Mouse (Mus musculus) bone marrow, adult 2 months (tissue): ENCODE measurements around the gene Sspn. TPM values are rescaled to one million over a fixed set of nuclear protein-coding genes. Genes with fewer than 3 reads are reported as not detected.

Experiments
- H3K27ac ChIP-seq: fragments of 200-500 bp; 2 replicates; pipeline ENCODE4 v1.5.1; 2012; ENCODE audit warnings: low read depth, mild to moderate bottlenecking, control low read depth, inconsistent platforms, low read length; ENCODE audit not compliant: control insufficient read depth, poor library complexity, insufficient read depth
- H3K4me1 ChIP-seq: fragments of 200-500 bp; 2 replicates; pipeline ENCODE4 v1.6.1; 2011; ENCODE audit warnings: low read length; ENCODE audit not compliant: control insufficient read depth, insufficient read depth
- H3K4me3 ChIP-seq: fragments of 200-500 bp; replicated peaks from 2 replicates; pipeline ENCODE3; 2011; ENCODE audit warnings: mild to moderate bottlenecking, low read depth, low read length, control low read depth; ENCODE audit not compliant: control insufficient read depth
- CTCF ChIP-seq: fragments of 200-500 bp; IDR thresholded peaks from 2 replicates; pipeline ENCODE4 v1.5.1; 2011; ENCODE audit warnings: low read length, control low read depth; ENCODE audit not compliant: control insufficient read depth, insufficient read depth
- POLR2A ChIP-seq: fragments of 200-500 bp; IDR thresholded peaks from 2 replicates; pipeline ENCODE4 v1.6.1; 2011; ENCODE audit warnings: low read depth, mild to moderate bottlenecking, control low read depth, low read length, borderline replicate concordance; ENCODE audit not compliant: control insufficient read depth
- WGBS: fragments of 180-500 bp; shearing (Covaris S2); methylation state at CpG from one replicate; pipeline ENCODE4 v1.1.7; 2018; 5-methylcytosine and 5-hydroxymethylcytosine counted together
- polyA plus RNA-seq: library from polyadenylated mRNA; stranded (reverse); fragments of >200 nt; gene quantifications from 2 replicates; pipeline ENCODE4 v1.2.4, GENCODE M21; 2011; ENCODE audit warnings: low replicate concordance; ENCODE audit not compliant: missing spikeins, insufficient read depth, insufficient read length

Gene Sspn
- polyA plus RNA-seq, 1 experiment, result 2.0 TPM

GRCm38 (mm10) chr6:145893366-145894021 is 37.9 kb upstream of the Sspn start:
- Histone ChIP-seq H3K4me1 (peaks cover 4% of the 10 kb centered on the region), H3K4me3 (no peak overlapping the region), H3K27ac (peak overlapping the region; percentile 85)
- no peak for TF ChIP-seq CTCF
- no peak for TF ChIP-seq POLR2A
- WGBS, result 40% methylated on average over 13 of the region's 13 CpGs

GRCm38 (mm10) chr6:145894669-145895342 is 36.6 kb upstream of the Sspn start:
- no peak for TF ChIP-seq CTCF
- TF ChIP-seq POLR2A, result no peak
- peak overlapping the region; percentile 56; the same call in 1 of the 2 replicates for H3K27ac ChIP-seq
- 30% methylated on average over 8 of the region's 8 CpGs for WGBS

GRCm38 (mm10) chr6:145904169-145904568 is 27.3 kb upstream of the Sspn start:
- TF ChIP-seq POLR2A, result no peak
- no peak for TF ChIP-seq CTCF

More at GRCm38 (mm10) chr6:145894669-145895342, 36.6 kb upstream of the Sspn start:
- H3K4me3 ChIP-seq, result no peak overlapping the region
- peaks cover 4% of the 10 kb centered on the region for H3K4me1 ChIP-seq

GRCm38 (mm10) chr6:145904616-145905015 is 26.8 kb upstream of the Sspn start:
- H3K27ac ChIP-seq, result no peak overlapping the region
- H3K4me3 ChIP-seq, result no peak overlapping the region
- no peaks in the 10 kb centered on the region; the same call in 1 of the 2 replicates for H3K4me1 ChIP-seq
- WGBS, result 76% methylated on average over 5 of the region's 5 CpGs
- TF ChIP-seq POLR2A (no peak), CTCF (no peak)

More at GRCm38 (mm10) chr6:145904169-145904568, 27.3 kb upstream of the Sspn start:
- no peak overlapping the region for H3K27ac ChIP-seq
- H3K4me1 ChIP-seq, result no peaks in the 10 kb centered on the region; the same call in 1 of the 2 replicates
- 84% methylated on average over 5 of the region's 5 CpGs for WGBS
- no peak overlapping the region for H3K4me3 ChIP-seq

- TF ChIP-seq POLR2A (no peak), CTCF (no peak)
- no peaks in the 10 kb centered on the region; the same call in 1 of the 2 replicates for H3K4me1 ChIP-seq
- 73% methylated on average over 7 of the region's 7 CpGs for WGBS
- no peak overlapping the region for H3K4me3 ChIP-seq
- H3K27ac ChIP-seq, result no peak overlapping the region
Observed at GRCm38 (mm10) chr6:145906096-145906890, 25.1 kb upstream of the Sspn start.

GRCm38 (mm10) chr6:145909943-145910342 is 21.5 kb upstream of the Sspn start:
- Histone ChIP-seq H3K4me3 (no peak overlapping the region), H3K27ac (no peak overlapping the region), H3K4me1 (no peaks in the 10 kb centered on the region)
- TF ChIP-seq POLR2A (no peak), CTCF (no peak)
- WGBS, result 5% methylated on average over 4 of the region's 4 CpGs

- Histone ChIP-seq H3K4me1 (no peaks in the 10 kb centered on the region), H3K27ac (no peak overlapping the region), H3K4me3 (no peak overlapping the region)
- WGBS, result 80% methylated on average over 3 of the region's 3 CpGs
- TF ChIP-seq POLR2A (no peak), CTCF (no peak)
Observed at GRCm38 (mm10) chr6:145910469-145911426, 20.7 kb upstream of the Sspn start.
